Mouse (Mus musculus) kidney, adult 2 months (tissue): Measurements from ENCODE around the gene Relb.

ENCODE experiments used
- CTCF ChIP-seq: fragments of 200-500 bp; conservative IDR thresholded peaks from 2 replicates; pipeline ENCODE4 v1.5.1; 2011; ENCODE audit warnings: low read depth, mild to moderate bottlenecking, control low read depth, low read length, moderate library complexity, mixed read lengths; ENCODE audit not compliant: insufficient read depth, insufficient read length
- POLR2A ChIP-seq: fragments of 200-500 bp; IDR thresholded peaks from one replicate; pipeline ENCODE4 v1.6.1; 2011; ENCODE audit warnings: low read depth, low read length, control low read depth

DNA sequence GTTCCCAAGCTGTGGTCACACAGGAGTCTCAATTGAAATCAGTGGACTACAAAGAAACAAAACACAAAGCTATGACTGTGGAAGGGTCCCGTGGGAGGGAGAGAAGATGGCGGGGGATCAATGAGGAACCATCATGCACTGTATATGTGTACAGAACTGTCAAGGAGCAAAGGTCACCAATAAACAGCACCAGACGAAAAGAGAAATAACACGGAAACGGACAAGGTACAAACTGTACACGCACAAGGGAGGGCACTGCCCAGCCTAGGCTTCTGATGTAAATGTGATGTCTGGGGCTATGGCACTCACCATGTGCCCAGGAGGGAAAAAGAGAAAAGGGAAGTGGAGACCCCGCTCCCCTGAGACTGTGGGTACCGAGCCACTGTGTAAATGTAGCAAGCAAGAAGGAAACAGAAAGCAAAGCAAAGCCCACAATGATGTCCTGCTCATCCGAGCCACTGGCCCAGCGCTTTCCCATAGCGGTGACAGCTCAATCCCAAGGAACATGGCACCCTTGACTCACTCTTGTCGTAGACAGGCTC is 14.1 kb downstream of the Relb start:
- TF ChIP-seq CTCF = no peak
- no peak for TF ChIP-seq POLR2A
